Mouse (Mus musculus): Measurements from ENCODE around the gene Hspa4l.

The Hspa4l gene

DNA sequence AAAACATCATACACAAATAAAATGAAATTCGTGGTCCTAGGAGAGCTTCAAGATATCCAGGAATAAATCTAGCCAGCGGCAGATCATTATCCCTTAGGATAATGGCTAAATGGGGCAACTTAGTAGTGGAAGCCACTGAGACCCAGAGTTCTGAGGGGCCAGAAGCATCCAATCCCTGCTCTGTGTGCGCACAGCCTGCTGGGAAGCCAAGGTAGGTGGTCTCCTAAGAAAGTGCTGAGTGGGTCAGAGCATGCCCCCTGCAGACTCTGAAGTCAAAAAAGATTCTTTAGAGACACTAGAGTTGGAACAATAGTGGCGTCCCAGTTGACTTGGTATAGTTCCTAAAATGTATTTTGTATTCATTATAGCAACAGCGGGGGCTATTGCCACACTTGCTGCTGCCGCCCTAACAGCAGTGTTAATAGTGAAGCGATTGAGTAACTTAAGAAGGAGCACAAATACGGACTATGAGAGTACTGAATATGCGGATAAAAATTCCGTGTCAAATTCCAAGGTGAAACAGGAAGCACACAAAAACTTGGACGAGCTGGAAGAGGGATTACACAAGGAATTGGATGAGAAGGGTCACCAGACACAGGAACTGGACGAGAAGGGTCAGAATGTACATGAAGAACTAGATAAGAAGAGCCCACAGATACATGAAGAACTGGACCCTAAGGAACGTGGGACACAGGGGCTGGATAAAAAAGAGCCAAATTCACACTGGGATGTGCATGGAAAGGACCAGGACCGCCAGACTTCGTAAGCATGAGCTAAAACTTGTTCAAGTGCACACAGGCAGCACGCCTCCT is at the start of gene Hspa4l:
Gene Hspa4l, plus strand, starts transcription at position 472 of the 812 bp plus-strand sequence.
- no peak for DNase-seq

DNA sequence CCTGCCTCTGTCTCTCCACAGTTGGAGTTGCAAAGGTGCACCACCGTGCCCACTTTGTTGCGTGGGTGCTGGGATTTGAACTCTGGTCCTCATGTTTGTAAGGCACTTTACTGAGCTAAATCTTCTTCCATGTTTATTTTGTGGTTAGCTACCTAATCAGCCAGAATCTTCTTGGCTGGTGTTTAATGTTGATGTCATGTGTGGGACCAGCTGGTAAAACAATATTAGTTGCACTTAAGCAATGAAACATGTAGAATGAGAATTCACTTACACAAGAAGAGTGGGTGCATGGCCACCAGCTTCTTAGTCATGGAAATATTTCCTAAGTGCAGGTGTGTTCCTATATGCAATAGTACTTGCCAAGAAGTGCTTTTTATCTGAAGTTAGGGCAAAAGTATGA is 49.1 kb upstream of the Hspa4l start:
- DNase-seq: no peak

DNA sequence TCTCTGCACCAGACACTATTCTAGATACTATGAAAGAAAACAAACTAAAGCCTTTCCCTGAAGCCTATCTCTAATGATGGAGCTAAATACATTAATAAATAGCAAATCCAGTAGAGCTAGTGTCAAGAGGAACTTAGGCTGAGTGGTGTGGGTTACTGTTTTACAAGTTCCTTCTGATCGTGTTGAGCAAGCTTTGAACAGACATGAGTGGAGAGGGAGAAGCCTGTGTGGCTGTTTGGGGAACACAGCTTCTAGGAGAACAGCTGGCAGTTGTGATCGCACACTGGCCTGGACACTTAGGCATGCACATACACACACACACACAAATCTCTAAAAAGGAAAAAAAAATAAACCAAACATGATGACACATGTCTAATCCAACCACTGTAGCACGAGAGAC is 45.5 kb upstream of the Hspa4l start:
- no peak for DNase-seq

DNA sequence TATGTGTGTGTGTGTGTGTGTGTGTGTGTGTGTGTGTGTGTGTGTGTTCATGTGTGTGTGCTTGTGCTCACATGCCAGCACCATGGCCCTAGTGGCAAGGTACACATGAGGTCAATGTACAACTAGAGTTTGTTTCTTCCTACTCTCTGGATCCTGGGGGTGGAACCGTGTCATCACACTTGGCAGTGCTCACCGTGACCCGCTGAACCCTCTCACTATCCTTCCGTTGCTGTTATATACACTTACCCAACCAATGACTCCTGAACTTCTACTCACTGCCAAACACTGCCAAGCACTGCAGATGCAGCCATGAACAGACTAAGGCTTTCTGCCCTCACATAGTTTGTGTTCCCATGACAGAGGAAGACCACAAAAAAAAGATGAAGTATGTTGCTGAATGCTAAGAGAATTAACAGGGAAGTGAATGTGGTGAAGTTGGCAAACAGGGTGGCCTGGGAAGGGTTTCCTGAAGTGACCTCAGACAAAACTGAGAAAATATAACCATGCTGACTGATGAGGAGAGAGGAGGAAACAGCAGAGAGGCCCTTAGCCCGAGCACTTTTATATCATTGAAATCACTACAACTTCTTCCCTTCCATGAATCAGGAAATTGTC is 39.4 kb upstream of the Hspa4l start:
- DNase-seq: peak; percentile 55

DNA sequence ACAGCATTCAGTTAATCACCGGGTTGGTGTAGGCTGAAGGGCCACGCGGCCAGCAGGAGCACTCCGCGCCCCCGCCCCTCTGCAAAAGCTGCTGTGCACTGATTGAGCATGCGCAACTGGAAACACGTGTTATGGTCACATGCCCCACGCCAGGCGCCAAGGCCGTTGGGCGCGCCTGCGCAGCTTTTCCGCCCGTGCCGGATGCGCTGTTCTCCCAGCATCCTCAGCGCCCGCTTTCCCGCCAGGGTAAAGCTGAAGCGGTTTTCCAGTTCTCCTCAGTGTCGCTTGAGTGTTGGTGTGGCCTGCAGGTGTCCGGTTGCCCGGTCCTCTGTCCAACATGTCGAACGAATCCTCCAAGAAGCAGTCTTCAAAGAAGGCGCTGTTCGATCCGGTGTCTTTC is 35.6 kb upstream of the Hspa4l start, which contains the start of gene Slc25a31:
Gene Slc25a31, plus strand, starts transcription at position 201 of the 400 bp plus-strand sequence.
- DNase-seq: no peak

DNA sequence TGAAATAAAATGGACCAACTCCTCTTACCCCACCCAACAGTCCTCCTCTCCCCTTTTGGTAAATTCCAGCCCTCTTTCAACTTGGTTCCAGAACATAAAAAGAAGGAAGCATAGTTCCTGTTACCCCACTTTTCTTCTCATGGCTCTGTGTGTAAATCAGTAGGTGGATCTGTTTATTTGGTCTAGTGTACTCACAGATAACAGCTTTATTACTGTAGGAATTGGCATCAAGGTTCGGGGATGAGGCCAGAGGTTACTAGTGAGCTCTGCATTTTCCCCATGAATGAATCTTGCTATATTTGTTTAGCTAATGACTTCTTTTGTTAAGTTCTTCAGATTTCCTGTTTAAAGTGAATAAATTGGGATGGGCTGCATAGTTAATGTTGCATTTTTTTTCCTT is 28.2 kb upstream of the Hspa4l start:
- DNase-seq: no peak

DNA sequence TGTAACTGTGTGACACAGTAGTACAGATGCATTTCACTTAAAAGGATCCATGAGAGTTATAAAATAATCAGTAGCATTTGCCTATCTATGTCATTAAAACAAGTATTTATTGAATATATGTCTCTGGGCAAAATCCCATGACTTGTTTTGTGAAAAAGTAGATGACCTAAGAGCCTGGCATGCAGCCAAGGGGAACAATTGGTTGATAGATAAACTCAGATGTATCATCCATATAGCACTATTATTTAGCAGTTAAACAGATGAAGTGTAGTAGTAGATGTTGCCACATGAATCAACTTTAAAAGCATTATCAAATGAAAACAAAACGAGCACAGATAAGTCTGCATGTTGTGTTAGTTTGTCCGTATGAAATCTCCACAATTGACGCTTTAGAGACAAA is 25.3 kb upstream of the Hspa4l start:
- no peak for DNase-seq

DNA sequence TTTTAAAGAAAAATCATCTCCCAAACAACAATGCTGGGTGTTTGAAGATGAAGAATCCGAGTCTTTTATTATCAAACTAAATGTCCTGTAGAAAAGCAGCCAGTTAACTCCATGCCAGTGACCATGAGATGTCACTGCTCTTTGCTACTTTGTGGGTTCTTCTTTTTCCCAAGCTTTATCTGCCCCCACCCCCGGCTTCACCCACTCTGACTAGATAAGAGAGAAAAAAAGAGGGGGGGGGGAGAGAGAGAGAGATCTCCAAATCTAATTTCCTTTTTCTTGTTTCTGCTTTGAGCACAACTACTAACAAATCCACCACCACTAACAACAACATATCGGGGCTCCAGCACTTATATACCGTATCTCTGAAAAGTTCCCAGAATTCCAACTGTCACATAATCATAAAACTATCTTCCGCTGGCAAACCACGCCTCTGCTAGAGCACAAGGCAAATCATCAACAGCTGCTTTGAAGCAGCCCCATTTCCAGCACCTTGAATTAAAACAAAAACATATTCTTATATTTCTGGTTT is 5.8 kb upstream of the Hspa4l start:
- DNase-seq: no peak

DNA sequence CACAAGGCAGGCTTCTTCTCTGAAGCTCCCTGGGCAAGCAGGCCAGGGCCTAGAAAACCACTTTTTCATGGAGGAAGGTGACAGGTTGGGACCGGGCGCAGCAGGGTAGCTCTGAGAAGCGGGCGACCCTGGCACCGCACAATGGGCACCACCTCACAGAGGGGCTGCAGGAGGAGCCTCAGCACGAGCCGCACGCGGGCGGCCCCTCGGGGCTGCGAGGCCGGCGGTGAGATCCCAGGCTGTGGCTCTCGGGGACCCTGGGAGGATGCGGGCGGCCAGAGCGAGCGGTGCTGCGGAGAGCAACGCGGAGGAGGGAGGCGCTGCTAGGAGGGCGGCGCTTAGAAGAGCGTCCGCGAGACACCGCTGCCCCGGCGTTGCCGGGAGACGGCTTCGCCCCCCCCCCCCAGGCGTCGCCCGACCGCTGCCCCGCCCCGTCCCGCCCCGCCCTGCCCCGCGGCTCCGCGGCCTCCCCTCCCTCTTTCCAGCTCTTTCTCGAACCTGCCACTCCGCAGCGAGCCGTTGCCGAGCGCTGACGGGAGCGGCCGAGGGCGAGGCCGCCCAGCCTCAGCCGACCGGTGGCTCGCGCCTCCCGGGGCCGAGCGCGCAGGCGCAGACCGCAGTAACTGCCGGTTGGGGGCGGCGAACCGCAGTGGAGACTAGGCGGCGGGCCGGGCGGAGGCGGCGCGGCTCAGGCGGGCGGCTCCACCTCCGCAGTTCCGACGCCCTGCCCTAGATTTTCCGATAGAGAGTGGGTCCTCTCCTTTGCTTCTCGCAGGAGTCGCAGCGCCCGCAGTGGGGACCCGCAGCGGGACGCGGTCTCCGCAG is 753 bp downstream of the Hspa4l start:
- DNase-seq: peak; percentile 90

DNA sequence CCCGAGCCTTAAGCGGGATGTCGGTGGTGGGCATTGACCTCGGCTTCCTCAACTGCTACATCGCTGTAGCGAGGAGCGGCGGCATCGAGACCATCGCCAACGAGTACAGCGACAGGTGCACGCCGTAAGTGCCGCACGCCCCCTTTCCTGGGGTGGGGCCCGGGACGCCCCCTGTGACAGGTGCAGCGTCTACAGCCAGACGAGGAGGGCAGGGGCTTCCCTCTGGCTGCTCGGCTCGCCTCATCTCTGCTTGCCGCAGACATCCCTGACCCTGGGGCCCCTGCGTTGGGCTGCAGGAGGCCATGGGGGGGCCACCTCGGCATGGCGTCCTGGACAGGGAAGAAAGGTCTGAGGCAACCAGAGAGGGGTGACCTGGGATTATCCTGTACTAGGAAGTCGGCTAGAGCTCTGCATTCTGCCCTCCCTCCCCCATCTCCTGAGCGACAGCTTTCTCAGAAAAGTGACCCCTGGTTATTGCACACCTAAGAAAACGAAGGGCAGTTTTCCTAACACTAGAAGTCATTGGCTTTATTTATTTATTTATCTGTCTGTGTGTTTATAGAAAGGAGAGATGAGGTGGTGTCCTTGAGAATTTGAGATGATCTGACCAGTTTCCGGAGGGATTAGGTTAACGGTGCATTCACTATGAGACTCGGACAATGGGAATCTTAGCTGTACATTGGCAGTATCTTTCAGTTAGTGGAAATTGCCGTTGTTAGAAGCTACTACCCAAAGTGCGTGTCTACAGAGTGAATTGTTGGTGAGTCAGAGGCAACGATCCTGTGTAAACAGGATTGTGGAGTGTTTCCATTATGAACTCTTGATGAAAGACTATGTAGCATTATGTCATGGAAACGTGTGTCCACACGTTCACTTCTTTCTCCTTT is 1.6 kb downstream of the Hspa4l start:
- DNase-seq: peak; percentile 13

DNA sequence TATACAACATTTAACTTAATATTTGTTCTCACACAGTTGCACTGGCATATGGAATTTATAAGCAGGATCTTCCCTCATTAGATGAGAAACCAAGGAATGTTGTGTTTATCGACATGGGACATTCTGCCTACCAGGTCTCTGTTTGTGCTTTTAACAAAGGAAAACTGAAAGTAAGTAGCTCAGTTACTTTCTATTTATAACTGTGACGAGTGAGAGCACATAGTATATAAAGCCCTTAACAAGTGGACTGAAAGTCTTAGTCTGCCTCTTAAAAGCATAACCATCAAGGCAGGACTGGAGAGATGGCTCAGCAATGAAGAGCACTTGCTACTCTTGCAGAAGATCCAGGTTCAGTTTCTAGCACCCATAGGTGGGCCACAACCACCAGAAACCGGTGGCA is 16.5 kb downstream of the Hspa4l start:
- DNase-seq: no peak

DNA sequence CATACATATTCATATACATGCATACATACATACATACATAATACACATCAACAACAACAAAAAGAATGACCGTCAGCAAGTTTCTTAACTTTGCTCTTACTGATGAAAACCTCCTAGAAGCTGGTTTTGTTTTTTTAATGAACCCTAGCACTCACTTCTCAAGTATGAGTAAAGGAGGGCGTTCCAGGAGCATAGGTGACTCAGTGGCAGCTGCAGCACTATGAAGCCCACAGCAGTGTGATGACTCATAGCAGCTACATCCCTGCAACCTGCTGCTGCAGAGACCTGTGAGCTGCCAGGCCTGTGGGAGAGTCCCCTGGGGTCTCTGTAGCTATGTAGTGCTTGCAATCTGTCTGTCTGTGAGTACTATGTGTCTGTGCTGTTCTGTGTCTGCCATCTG is 17.0 kb downstream of the Hspa4l start:
- no peak for DNase-seq

DNA sequence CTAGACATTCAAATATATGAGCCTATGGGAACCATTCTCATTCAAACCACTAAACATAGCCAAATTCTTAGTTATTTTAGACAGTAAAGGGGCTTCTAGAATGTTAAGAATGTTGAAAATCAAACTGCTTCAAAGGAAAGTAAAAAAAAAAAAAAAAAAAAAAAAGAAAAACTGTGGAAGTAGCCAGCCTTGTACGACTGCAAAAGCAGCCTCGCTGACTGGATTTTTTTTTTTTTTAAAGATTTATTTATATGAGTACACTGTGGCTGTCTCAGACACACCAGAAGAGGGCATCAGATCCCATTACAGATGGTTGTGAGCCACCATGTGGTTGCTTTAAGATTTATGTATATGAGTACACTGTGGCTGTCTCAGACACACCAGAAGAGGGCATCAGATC is 49.5 kb downstream of the Hspa4l start:
- no peak for DNase-seq

DNA sequence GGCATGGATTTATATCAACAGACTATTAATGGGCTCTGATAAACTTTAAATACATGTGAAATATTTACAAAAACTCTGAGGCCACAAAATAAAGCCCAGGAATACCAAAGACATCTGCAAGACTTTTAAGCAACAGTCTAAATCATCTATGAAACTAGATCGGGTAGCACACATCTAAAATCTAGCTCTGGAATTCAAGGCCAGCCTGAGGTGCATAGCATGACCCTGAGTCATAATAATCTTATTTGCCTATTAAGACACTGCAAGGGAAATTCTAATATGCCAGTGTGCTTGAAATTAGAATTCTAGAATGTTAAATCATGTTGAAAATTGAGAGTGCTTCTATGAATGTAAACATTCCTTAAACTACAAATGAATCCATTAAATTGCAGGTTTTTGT is 53.8 kb downstream of the Hspa4l start:
- DNase-seq: no peak

DNA sequence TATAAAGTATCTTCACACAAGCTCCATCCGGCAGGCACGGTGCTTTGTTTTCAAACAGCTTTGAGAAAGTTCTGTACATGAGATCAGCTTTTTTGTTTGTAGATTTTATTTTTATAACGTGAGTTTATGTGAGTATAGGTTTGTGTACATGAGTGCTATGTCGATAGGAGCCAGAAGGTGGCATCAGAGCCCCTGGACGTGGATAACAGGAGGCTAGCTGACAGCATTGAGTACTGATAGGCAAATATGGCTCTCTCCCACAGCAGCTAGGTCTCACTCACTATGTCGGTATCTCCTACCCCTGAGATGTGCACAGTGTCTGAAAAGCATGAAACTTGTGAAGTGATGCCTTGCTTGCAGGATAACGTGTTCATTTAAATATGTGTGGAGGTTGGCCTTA is 54.2 kb downstream of the Hspa4l start:
- peak; percentile 66 for DNase-seq

DNA sequence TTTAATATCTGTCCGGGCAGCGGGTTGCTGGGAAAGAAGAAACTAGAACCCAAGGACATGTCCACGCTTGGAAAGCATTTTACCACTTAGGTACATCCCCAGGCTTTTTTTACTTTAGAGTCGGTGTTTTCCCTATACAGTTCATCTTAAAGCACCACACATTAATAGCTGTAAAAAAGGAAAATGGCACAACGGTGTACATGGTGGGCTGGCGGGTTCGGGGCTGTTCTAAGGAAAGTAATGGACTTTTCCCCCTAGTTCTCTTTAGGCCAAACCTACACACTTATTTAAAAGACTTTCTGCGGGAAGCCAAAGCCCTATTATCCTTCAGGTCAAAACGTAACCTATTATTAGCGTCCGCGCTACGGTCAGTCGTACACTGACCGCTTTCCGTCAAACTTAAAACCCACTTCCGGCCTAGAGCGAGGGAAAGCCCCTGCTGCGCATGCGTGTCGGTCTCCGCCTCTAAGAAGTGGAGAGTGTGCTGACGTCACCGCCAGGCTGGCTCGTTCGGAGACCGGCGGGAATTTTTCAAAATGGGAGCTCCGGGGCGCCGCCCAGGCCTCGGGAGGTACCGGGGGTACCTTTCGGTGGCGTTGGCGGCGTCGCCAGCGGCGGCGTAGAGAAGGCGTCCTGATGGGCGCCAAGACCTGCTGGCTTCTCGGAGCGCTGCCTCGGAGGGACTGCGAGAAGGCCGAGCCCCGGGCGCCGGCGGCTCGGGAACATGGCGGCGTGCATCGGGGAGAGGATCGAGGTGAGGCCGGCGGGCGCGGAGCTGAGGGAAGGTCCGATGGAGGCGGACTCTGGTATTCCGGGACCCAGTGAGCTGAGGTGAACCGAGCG is 55.5 kb downstream of the Hspa4l start, which contains the start of gene Plk4:
Gene Plk4, plus strand, starts transcription at position 490 of the 843 bp plus-strand sequence.
- DNase-seq: peak; percentile 97

DNA sequence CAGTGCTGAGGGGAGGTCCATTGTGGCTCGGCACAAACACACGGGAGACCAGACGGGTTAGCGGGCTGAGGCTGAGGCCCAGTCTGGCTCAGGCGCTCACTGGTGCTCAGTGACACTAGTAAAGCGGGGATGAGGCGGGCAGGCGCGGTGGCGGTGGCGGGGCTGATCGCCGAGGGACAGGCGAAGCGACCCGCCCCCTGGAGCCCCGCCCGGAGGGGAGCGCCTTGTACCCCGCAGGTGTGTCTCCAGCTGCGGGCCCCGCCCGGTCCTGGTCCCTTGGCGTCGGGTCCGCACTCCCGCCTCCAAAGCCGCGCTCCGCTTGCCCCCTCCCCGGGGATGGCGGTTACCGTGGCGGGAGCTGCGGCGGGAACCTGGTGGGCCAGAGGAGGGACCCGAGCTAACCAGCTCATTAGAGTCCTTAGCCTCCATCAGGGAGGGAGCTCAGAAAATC is 56.1 kb downstream of the Hspa4l start:
- peak; percentile 3 for DNase-seq

DNA sequence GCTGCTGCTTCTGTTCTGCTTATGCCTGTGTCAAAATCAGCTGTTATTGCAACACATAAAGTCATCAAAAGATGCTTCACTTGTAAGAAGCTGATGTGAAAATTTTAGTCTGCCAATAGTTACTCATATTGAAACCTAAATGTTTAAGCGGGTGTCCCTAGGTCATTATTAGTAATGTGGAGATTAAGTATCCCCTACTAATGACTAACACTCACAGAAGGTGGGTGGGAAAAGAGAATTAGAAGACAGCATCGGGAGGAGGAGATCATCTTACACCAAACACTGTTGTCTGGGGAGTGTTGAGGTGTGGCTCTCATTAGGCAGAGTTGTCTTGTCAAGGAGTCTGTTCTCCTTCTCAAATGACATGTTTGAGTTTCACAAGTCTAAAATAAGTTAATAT is 62.6 kb downstream of the Hspa4l start:
- DNase-seq: no peak

DNA sequence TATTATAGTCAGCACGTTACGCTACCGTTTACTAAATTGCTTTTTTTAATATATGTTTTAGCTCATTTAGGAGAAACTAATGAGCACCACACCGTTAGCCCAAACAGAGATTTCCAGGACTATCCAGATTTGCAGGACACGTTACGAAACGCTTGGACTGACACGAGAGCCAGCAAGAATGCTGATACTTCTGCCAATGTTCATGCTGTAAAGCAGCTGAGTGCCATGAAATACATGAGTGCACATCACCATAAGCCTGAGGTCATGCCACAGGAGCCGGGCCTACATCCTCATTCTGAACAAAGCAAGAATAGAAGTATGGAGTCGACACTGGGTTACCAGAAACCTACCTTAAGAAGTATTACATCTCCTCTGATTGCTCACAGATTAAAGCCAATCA is 64.4 kb downstream of the Hspa4l start:
- no peak for DNase-seq

DNA sequence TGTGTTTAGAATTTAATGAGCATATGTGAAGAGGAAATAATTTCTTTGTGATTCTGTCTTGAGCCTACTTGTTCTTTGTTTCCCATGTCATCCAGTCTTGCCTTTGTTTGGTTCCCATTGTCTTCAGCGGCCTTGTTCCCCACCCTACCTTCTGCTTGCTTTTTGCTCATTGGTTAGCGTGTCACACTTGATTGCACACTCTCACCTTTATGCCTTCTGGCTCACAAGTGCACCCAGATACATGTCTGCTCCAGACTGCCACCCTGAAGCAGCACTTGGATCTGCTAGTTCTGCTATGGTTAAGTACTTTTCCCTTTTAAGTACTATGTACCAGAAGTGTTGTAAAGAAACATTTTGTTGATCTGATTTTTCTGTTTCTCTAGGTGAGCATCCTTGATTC is 65.6 kb downstream of the Hspa4l start:
- DNase-seq: no peak

DNA sequence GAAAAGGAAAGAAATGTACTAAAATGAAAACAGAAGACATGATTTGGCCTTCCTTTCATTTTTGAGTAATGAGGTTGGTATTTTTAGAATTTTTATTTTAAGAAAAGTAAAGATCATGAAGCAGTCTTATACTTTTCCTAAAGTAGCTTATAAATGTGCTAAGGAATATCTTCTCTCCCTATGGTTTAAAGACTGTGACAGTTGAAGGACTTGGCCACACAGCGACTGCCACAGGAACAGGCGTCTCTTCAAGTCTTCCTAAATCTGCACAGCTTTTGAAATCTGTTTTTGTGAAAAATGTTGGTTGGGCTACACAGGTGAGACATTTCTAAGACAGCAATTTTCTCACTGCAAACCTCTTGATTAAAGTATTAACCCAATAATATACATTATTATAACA is 69.0 kb downstream of the Hspa4l start:
- no peak for DNase-seq
